Mouse (Mus musculus): ENCODE measurements at regions not wholly inside any gene's neighbourhood (a gene's known extent, or its start where the extent isn't known, plus 50 kb on each side); places are given as distances from the start of the nearest gene placed in this dataset.

DNA sequence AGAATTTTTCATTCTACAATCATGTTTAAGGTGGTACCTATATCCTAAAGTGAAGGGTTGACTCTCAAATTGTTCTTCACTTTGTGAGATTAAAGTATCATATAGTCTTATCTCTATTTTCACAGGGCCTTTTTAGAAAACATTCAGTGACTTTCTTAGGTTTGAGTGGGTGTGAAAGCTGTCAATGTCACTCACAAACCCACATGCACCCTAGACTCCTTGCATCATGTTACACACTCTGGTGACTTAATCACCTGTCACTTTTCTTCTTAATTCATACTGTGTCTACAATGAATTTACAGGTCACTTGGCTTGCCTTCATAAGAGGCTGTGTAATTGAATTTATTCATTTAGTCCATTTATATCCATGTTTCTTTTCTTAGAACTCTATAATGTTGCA is 1026.8 kb upstream of the Alcam start:
- no peak overlapping the region for H3K4me2 ChIP-seq
- DNase-seq (ENCODE audit: low spot score) (no peak), ATAC-seq (replicated peaks; ENCODE audit: low FRiP score) (no peak)
- no peak overlapping the region for H3K4me3 ChIP-seq (ENCODE audit: low read depth, low read length)
- no peaks in the 10 kb centered on the region for H3K36me3 ChIP-seq (ENCODE audit: control insufficient read depth, insufficient read depth, low read length)
- no peaks in the 10 kb centered on the region for H3K9me3 ChIP-seq (ENCODE audit: control insufficient read depth, low read length)
- no peaks in the 10 kb centered on the region for H3K27me3 ChIP-seq (replicated peaks; ENCODE audit: control insufficient read depth, insufficient read depth, low read length)
- no peaks in the 10 kb centered on the region for H3K4me1 ChIP-seq (replicated peaks; ENCODE audit: control insufficient read depth, insufficient read depth, low read length)
- no peak overlapping the region for H3K27ac ChIP-seq (ENCODE audit: low read depth, low read length)
- H3K9ac ChIP-seq (ENCODE audit: low read depth, low read length) = no peak overlapping the region

DNA sequence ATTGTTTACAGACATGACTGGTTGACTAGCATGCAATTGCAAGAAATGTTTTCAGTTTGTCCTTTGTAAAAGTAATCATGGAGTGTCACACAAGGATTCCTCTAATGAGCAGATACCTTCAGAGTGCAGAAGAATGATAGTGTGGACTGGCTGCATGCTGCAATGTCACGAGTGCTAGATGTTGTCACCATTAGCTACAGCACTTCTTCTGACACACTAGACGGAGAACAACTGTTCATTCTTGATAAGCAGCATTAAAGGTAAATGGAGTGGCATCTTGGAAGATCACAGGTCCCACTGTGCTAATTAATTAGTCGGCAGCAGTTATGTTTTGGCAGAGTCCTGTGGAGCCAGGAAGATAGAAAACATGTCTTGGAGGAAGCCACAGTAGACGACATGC is 985.6 kb upstream of the Alcam start:
- no peak overlapping the region for H3K4me3 ChIP-seq (ENCODE audit: low read depth, low read length)
- H3K36me3 ChIP-seq (ENCODE audit: control insufficient read depth, insufficient read depth, low read length) = no peaks in the 10 kb centered on the region
- H3K9me3 ChIP-seq (ENCODE audit: control insufficient read depth, low read length) = no peaks in the 10 kb centered on the region
- H3K9ac ChIP-seq (ENCODE audit: low read depth, low read length) = no peak overlapping the region
- WGBS = 63% methylated on average over 4 of the region's 4 CpGs
- no peaks in the 10 kb centered on the region for H3K4me1 ChIP-seq (replicated peaks; ENCODE audit: control insufficient read depth, insufficient read depth, low read length)
- H3K27me3 ChIP-seq (replicated peaks; ENCODE audit: control insufficient read depth, insufficient read depth, low read length) = no peaks in the 10 kb centered on the region
- DNase-seq (ENCODE audit: low spot score) (no peak), ATAC-seq (replicated peaks; ENCODE audit: low FRiP score) (no peak)
- no peak overlapping the region for H3K4me2 ChIP-seq
- H3K27ac ChIP-seq (ENCODE audit: low read depth, low read length) = no peak overlapping the region

DNA sequence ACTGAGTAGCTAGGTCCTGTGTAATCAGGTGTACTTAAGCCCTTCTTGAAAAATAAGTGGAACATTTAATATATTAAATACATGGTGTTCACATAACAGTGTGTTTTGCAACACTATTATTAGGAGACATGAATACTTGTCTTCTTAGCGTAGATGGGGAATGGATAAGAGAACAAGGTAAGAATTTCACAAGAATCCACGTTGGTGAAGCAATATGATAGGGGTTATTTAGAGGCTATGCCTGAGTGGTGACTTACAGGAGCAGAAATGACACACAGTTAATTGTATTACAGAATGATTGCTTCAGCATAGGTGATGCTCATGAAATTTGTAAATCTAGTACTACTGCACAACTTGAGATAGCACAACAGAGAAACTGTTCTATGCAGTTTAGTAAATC is 964.5 kb upstream of the Alcam start:
- DNase-seq (ENCODE audit: low spot score) (no peak), ATAC-seq (replicated peaks; ENCODE audit: low FRiP score) (no peak)
- Histone ChIP-seq H3K4me1 (replicated peaks; ENCODE audit: control insufficient read depth, insufficient read depth, low read length) (no peaks in the 10 kb centered on the region), H3K4me3 (ENCODE audit: low read depth, low read length) (no peak overlapping the region), H3K36me3 (ENCODE audit: control insufficient read depth, insufficient read depth, low read length) (no peaks in the 10 kb centered on the region), H3K27ac (ENCODE audit: low read depth, low read length) (no peak overlapping the region), H3K27me3 (replicated peaks; ENCODE audit: control insufficient read depth, insufficient read depth, low read length) (no peaks in the 10 kb centered on the region), H3K9ac (ENCODE audit: low read depth, low read length) (no peak overlapping the region), H3K4me2 (no peak overlapping the region), H3K9me3 (ENCODE audit: control insufficient read depth, low read length) (no peaks in the 10 kb centered on the region)
- 63% methylated on average over 2 of the region's 2 CpGs for WGBS

DNA sequence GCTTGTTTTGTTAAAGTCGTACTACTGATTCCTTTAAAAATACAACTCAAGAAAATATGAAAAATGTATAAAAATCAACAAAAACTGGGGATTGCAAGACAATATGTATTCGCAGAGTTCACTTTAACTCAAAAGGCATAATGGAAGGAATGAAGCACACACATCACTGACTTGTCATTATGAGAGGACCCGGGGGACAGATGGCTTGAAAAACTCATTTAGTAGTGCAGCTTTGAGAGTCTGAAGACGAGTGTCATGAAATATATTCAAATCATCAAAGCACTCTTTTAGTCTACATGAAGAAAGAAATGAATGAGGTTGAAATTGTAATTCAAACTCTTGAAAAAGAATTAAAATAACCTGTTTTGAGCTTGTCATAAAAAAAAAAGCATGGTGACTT is 931.3 kb upstream of the Alcam start:
- H3K9ac ChIP-seq (ENCODE audit: low read depth, low read length) = no peak overlapping the region
- no peak overlapping the region for H3K27ac ChIP-seq (ENCODE audit: low read depth, low read length)
- no peaks in the 10 kb centered on the region for H3K4me1 ChIP-seq (replicated peaks; ENCODE audit: control insufficient read depth, insufficient read depth, low read length)
- no peak overlapping the region for H3K4me3 ChIP-seq (ENCODE audit: low read depth, low read length)
- DNase-seq (ENCODE audit: low spot score) (no peak), ATAC-seq (replicated peaks; ENCODE audit: low FRiP score) (no peak)
- 79% methylated on average over 4 of the region's 4 CpGs for WGBS
- H3K9me3 ChIP-seq (ENCODE audit: control insufficient read depth, low read length) = no peaks in the 10 kb centered on the region
- no peak overlapping the region for H3K4me2 ChIP-seq
- H3K27me3 ChIP-seq (replicated peaks; ENCODE audit: control insufficient read depth, insufficient read depth, low read length) = no peaks in the 10 kb centered on the region
- no peaks in the 10 kb centered on the region for H3K36me3 ChIP-seq (ENCODE audit: control insufficient read depth, insufficient read depth, low read length)

DNA sequence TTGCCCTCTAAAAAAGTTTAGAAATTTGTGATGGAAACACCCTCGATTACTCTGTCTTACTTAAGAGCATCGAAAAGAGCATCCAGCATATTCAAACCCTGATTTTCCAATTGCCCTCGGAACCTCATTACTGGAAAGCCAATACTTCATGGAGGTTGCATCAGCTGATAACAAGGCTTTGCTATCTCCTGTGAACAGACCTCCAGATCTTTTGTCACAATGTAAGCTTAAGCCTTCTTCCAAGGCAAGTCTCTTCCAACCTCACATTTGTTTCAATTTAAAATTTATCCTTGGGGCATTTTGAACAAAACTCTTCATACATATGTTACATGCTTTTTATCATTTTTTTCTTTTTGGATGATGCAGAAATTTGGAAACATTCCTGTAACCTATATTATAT is 888.3 kb upstream of the Alcam start:
- Histone ChIP-seq H3K4me2 (no peak overlapping the region), H3K9me3 (ENCODE audit: control insufficient read depth, low read length) (no peaks in the 10 kb centered on the region), H3K4me3 (ENCODE audit: low read depth, low read length) (no peak overlapping the region), H3K4me1 (replicated peaks; ENCODE audit: control insufficient read depth, insufficient read depth, low read length) (no peaks in the 10 kb centered on the region), H3K36me3 (ENCODE audit: control insufficient read depth, insufficient read depth, low read length) (no peaks in the 10 kb centered on the region), H3K9ac (ENCODE audit: low read depth, low read length) (no peak overlapping the region), H3K27me3 (replicated peaks; ENCODE audit: control insufficient read depth, insufficient read depth, low read length) (no peaks in the 10 kb centered on the region), H3K27ac (ENCODE audit: low read depth, low read length) (no peak overlapping the region)
- WGBS = 81% methylated on average over 3 of the region's 3 CpGs
- DNase-seq (ENCODE audit: low spot score) (no peak), ATAC-seq (replicated peaks; ENCODE audit: low FRiP score) (no peak)

DNA sequence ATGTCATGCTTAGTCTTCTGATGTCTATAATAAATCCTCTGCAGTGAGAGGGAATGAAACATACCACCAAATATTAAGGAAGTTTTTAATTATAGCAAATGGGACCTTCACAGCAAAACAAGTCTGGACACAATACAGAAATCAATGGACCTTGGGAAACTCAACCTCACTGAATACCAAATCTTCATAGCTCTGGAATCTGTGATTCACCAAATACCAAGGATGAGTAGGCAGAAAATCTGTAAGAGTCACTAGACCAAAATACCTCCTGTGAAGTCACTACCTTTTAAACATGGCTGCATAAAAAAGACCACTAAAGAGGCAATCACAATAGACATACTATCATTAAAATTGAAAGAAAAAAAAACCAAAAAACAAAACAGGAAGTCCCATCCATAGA is 872.5 kb upstream of the Alcam start:
- H3K36me3 ChIP-seq (ENCODE audit: control insufficient read depth, insufficient read depth, low read length) = no peaks in the 10 kb centered on the region
- no peak overlapping the region for H3K4me3 ChIP-seq (ENCODE audit: low read depth, low read length)
- ATAC-seq (replicated peaks; ENCODE audit: low FRiP score) (no peak), DNase-seq (ENCODE audit: low spot score) (no peak)
- H3K27ac ChIP-seq (ENCODE audit: low read depth, low read length) = no peak overlapping the region
- H3K4me2 ChIP-seq = no peak overlapping the region
- H3K9me3 ChIP-seq (ENCODE audit: control insufficient read depth, low read length) = no peaks in the 10 kb centered on the region
- no peaks in the 10 kb centered on the region for H3K27me3 ChIP-seq (replicated peaks; ENCODE audit: control insufficient read depth, insufficient read depth, low read length)
- H3K9ac ChIP-seq (ENCODE audit: low read depth, low read length) = no peak overlapping the region
- no peaks in the 10 kb centered on the region for H3K4me1 ChIP-seq (replicated peaks; ENCODE audit: control insufficient read depth, insufficient read depth, low read length)

DNA sequence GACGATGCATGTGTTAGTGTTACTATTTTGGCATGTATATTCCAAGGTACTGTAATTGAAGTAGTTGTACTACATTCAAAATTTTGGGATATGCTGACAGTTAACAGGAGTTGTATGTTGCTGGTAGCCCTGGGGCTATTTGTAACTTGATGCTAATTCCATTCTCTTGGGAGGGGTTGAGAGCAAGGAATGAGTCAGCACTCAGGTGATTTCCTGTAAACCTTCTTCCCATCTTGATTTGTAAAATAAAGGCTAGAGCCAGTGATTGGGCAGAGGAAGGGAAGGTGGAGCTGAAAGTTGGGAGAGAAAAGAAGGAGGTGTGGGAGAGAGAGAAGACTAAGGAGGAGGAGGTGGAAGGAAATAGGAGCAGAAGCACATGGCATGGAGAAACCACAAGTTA is 838.2 kb upstream of the Alcam start:
- Histone ChIP-seq H3K27me3 (replicated peaks; ENCODE audit: control insufficient read depth, insufficient read depth, low read length) (no peaks in the 10 kb centered on the region), H3K9me3 (ENCODE audit: control insufficient read depth, low read length) (no peaks in the 10 kb centered on the region), H3K4me2 (no peak overlapping the region), H3K36me3 (ENCODE audit: control insufficient read depth, insufficient read depth, low read length) (no peaks in the 10 kb centered on the region), H3K4me1 (replicated peaks; ENCODE audit: control insufficient read depth, insufficient read depth, low read length) (no peaks in the 10 kb centered on the region), H3K4me3 (ENCODE audit: low read depth, low read length) (no peak overlapping the region), H3K9ac (ENCODE audit: low read depth, low read length) (no peak overlapping the region), H3K27ac (ENCODE audit: low read depth, low read length) (no peak overlapping the region)
- no peak for DNase-seq (ENCODE audit: low spot score)
- WGBS = 95% methylated on average over 1 of the region's 1 CpGs
- no peak for ATAC-seq (replicated peaks; ENCODE audit: low FRiP score)

DNA sequence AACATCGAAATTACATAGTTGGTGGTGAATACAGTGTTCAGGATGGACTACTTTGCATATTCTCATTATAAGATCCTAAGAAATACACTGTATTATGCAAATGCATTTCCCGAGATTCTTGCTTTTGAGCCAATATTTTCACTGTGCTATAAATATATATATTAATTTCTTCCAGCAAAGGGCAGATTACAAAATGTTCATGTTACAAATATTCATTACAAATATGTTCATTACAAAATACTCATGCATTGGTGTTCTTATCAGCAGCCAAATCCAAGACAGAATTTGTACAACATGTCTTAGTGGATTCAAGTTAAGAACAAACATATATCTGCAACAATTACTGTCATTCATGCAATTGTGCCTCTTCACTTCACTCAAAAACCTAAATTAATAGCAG is 828.1 kb upstream of the Alcam start:
- Histone ChIP-seq H3K4me2 (no peak overlapping the region), H3K4me3 (ENCODE audit: low read depth, low read length) (no peak overlapping the region), H3K36me3 (ENCODE audit: control insufficient read depth, insufficient read depth, low read length) (no peaks in the 10 kb centered on the region), H3K9ac (ENCODE audit: low read depth, low read length) (no peak overlapping the region), H3K27me3 (replicated peaks; ENCODE audit: control insufficient read depth, insufficient read depth, low read length) (no peaks in the 10 kb centered on the region), H3K27ac (ENCODE audit: low read depth, low read length) (no peak overlapping the region), H3K9me3 (ENCODE audit: control insufficient read depth, low read length) (no peaks in the 10 kb centered on the region), H3K4me1 (replicated peaks; ENCODE audit: control insufficient read depth, insufficient read depth, low read length) (no peaks in the 10 kb centered on the region)
- WGBS = 74% methylated on average over 2 of the region's 2 CpGs
- DNase-seq (ENCODE audit: low spot score) (no peak), ATAC-seq (replicated peaks; ENCODE audit: low FRiP score) (no peak)

DNA sequence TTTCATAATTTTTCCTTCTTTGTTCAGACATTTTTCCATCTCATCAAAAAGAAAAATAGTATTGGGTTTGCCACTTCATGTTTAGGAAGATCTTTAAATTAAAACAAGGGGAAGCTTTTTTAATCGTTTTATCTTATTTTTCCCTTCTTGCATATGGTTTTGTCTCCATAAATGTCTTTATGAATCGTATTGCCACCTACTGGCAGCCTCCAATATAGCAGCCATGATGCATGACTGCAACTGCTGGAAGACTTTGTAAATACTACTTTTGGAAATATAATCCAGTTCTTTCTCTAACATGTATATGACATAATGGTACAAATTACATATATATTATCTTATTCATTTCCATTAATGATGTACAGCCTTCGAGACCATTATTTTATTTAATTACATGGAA is 812.2 kb upstream of the Alcam start:
- Histone ChIP-seq H3K36me3 (ENCODE audit: control insufficient read depth, insufficient read depth, low read length) (no peaks in the 10 kb centered on the region), H3K4me1 (replicated peaks; ENCODE audit: control insufficient read depth, insufficient read depth, low read length) (no peaks in the 10 kb centered on the region), H3K27ac (ENCODE audit: low read depth, low read length) (no peak overlapping the region), H3K9me3 (ENCODE audit: control insufficient read depth, low read length) (no peaks in the 10 kb centered on the region), H3K4me2 (no peak overlapping the region), H3K4me3 (ENCODE audit: low read depth, low read length) (no peak overlapping the region), H3K9ac (ENCODE audit: low read depth, low read length) (no peak overlapping the region), H3K27me3 (replicated peaks; ENCODE audit: control insufficient read depth, insufficient read depth, low read length) (no peaks in the 10 kb centered on the region)
- peak; percentile 31 for DNase-seq (ENCODE audit: low spot score)
- 19% methylated on average over 3 of the region's 3 CpGs for WGBS
- no peak for ATAC-seq (replicated peaks; ENCODE audit: low FRiP score)

Data from liver, embryonic 11.5 days (tissue).